Mouse (Mus musculus): ENCODE measurements around the gene Abcb10.
A peak's percentile ranks its signal among the peaks of the same experiment; 100 is the strongest.
"Not testable (repeated sequence)": the region's sequence is repeated elsewhere in the genome, so short reads cannot be mapped to it uniquely, and the experiment has no call there.

Gene Abcb10

DNA sequence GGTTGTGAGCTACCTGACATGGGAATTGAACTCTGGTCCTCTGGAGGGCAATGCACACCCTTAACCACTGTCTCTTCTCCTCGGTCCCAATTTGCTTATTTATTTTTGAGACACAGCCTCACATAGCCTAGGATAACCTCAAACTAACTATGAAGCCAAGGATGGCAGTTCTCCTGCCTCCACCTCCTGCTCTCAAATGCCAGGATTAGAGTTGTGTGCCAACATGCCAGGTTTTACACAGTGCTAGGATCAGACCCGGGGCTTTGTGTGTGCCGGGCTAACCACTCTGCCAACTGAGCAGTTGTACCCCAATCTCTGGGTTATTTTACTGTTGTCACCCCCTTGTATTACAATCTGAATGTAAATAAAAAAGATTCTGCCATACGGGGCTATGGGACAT is 5.4 kb downstream of the Abcb10 start:
- Histone ChIP-seq H3K4me3 (replicated peaks; ENCODE audit: low read length) (no peak overlapping the region), H3K4me1 (replicated peaks; ENCODE audit: low read depth, low read length) (peaks cover 35% of the 10 kb centered on the region), H3K36me3 (ENCODE audit: insufficient read depth, low read length) (no peaks in the 10 kb centered on the region; the same call in 1 of the 2 replicates), H3K27me3 (ENCODE audit: insufficient read depth, low read length) (peaks cover 9% of the 10 kb centered on the region), H3K9me3 (ENCODE audit: low read length) (0 out of 2 replicates have a peak, but pooled peaks cover 3% of the 10 kb centered on the region)
- TF ChIP-seq POU5F1 (IDR thresholded peaks at IDR 0.05; ENCODE audit: borderline replicate concordance, low read length) (no peak), NANOG (IDR thresholded peaks at IDR 0.05; ENCODE audit: borderline replicate concordance, low read length) (no peak), CTCF (conservative IDR thresholded peaks at IDR 0.05; ENCODE audit: low read length) (no peak)

DNA sequence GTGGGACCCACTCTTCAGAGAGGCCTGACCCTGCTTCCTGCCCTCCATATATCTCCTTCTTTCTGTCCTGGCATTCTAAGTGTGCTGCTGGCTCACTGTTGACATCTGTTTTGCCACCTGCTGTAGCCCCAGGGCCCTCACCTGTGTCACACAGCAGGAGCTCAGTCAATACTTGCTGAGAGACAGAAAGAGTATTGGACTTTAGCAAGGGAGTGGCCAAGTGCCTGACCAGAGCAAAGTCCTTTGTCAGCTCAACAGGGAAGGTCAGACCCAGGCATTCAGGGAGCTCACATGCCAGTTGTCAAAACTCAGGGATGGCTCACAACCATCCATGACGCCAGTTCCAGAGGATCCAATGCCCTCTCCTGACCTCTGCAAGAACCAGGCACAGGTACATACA is 9.4 kb downstream of the Abcb10 start:
- Histone ChIP-seq H3K36me3 (ENCODE audit: insufficient read depth, low read length) (peaks cover 10% of the 10 kb centered on the region), H3K4me3 (replicated peaks; ENCODE audit: low read length) (no peak overlapping the region), H3K4me1 (replicated peaks; ENCODE audit: low read depth, low read length) (peaks cover 29% of the 10 kb centered on the region), H3K9me3 (ENCODE audit: low read length) (0 out of 2 replicates have a peak, but pooled peaks cover 3% of the 10 kb centered on the region), H3K27me3 (ENCODE audit: insufficient read depth, low read length) (no peaks in the 10 kb centered on the region)
- TF ChIP-seq CTCF (conservative IDR thresholded peaks at IDR 0.05; ENCODE audit: low read length) (no peak), POU5F1 (IDR thresholded peaks at IDR 0.05; ENCODE audit: borderline replicate concordance, low read length) (no peak), NANOG (IDR thresholded peaks at IDR 0.05; ENCODE audit: borderline replicate concordance, low read length) (no peak)

- H3K4me3 ChIP-seq (replicated peaks; ENCODE audit: low read length), result no peak overlapping the region
- H3K27me3 ChIP-seq (ENCODE audit: insufficient read depth, low read length), result no peaks in the 10 kb centered on the region
- H3K4me1 ChIP-seq (replicated peaks; ENCODE audit: low read depth, low read length), result 0 out of 2 replicates have a peak, but pooled peaks cover 9% of the 10 kb centered on the region
- H3K36me3 ChIP-seq (ENCODE audit: insufficient read depth, low read length), result peaks cover 47% of the 10 kb centered on the region
- TF ChIP-seq POU5F1 (IDR thresholded peaks at IDR 0.05; ENCODE audit: borderline replicate concordance, low read length) (no peak), NANOG (IDR thresholded peaks at IDR 0.05; ENCODE audit: borderline replicate concordance, low read length) (no peak), CTCF (conservative IDR thresholded peaks at IDR 0.05; ENCODE audit: low read length) (peak; percentile 50)
- H3K9me3 ChIP-seq (ENCODE audit: low read length), result no peaks in the 10 kb centered on the region
Measured at GRCm38 (mm10) chr8:123966896-123967295, 16.0 kb downstream of the Abcb10 start.

DNA sequence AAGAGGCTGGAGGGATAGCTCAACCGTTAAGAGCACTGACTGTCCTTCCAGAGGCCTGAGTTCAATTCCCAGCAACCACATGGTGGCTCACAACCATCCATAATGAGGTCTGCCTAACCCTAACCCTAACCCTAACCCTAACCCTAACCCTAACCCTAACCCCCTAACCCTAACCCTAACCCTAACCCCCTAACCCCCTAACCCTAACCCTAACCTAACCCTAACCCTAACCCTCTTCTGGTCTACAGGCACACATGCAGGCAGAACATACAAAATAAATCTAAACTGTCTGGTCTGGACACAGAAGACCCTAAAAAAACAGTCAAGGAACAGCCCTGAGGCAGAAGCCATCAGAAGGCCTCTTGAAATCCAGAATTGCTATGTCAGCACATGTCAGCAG is 21.6 kb downstream of the Abcb10 start:
- Histone ChIP-seq H3K27me3 (ENCODE audit: insufficient read depth, low read length) (no peaks in the 10 kb centered on the region), H3K36me3 (ENCODE audit: insufficient read depth, low read length) (peaks cover 72% of the 10 kb centered on the region), H3K4me3 (replicated peaks; ENCODE audit: low read length) (no peak overlapping the region), H3K4me1 (replicated peaks; ENCODE audit: low read depth, low read length) (peaks cover 15% of the 10 kb centered on the region), H3K9me3 (ENCODE audit: low read length) (no peaks in the 10 kb centered on the region)
- TF ChIP-seq CTCF (conservative IDR thresholded peaks at IDR 0.05; ENCODE audit: low read length) (no peak), POU5F1 (IDR thresholded peaks at IDR 0.05; ENCODE audit: borderline replicate concordance, low read length) (no peak), NANOG (IDR thresholded peaks at IDR 0.05; ENCODE audit: borderline replicate concordance, low read length) (no peak)

GRCm38 (mm10) chr8:123960556-123960955 is 22.4 kb downstream of the Abcb10 start:
- peaks cover 65% of the 10 kb centered on the region for H3K36me3 ChIP-seq (ENCODE audit: insufficient read depth, low read length)
- H3K9me3 ChIP-seq (ENCODE audit: low read length); H3K4me3 ChIP-seq (replicated peaks; ENCODE audit: low read length); H3K27me3 ChIP-seq (ENCODE audit: insufficient read depth, low read length): not testable (repeated sequence)
- H3K4me1 ChIP-seq (replicated peaks; ENCODE audit: low read depth, low read length), result peaks cover 15% of the 10 kb centered on the region

DNA sequence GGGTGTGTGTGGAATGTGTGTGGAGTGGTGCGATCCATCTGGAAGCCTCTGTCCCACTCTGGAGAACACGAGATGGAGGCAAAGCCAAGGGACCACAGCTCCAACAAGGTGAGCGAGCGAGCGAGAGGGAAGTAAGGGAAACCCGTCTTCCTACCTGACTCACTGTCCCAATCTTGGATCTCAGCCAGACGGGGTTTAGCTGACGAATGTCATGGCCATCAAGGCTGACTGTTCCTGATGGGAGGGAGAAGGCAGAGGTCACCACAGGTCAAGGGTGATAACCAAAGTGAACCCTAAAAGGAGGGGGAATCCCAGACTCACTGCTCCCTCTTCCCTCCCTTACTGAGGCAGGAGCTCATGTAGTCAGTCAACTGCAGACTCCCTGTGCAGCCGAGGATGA is 22.9 kb downstream of the Abcb10 start:
- H3K27me3 ChIP-seq (ENCODE audit: insufficient read depth, low read length), result no peaks in the 10 kb centered on the region
- TF ChIP-seq NANOG (IDR thresholded peaks at IDR 0.05; ENCODE audit: borderline replicate concordance, low read length), result no peak
- TF ChIP-seq POU5F1 (IDR thresholded peaks at IDR 0.05; ENCODE audit: borderline replicate concordance, low read length), result no peak
- no peak for TF ChIP-seq CTCF (conservative IDR thresholded peaks at IDR 0.05; ENCODE audit: low read length)
- H3K9me3 ChIP-seq (ENCODE audit: low read length), result no peaks in the 10 kb centered on the region
- no peak overlapping the region for H3K4me3 ChIP-seq (replicated peaks; ENCODE audit: low read length)
- peaks cover 65% of the 10 kb centered on the region for H3K36me3 ChIP-seq (ENCODE audit: insufficient read depth, low read length)
- H3K4me1 ChIP-seq (replicated peaks; ENCODE audit: low read depth, low read length), result peaks cover 15% of the 10 kb centered on the region

DNA sequence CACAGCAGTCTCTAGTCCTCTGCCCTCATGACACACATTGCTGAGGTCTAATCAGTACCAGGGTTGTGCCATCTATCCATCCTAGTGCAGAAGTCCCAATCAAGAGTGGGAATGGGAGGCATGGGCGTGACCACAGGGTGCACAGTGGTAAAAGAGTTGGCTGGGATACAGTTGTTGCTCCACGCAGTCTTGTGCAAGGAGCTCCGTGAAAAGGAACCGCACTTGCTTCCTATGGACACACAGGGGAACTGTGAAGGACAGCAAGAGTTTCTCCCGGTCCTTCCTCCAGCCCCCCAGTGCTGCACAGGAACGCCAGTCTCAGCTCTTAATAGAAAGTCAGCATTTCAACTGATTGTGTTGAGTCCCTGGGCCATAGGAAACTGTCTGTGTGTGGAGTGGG is 23.4 kb downstream of the Abcb10 start:
- H3K9me3 ChIP-seq (ENCODE audit: low read length), result no peaks in the 10 kb centered on the region
- TF ChIP-seq CTCF (conservative IDR thresholded peaks at IDR 0.05; ENCODE audit: low read length), result no peak
- TF ChIP-seq POU5F1 (IDR thresholded peaks at IDR 0.05; ENCODE audit: borderline replicate concordance, low read length), result no peak
- no peak for TF ChIP-seq NANOG (IDR thresholded peaks at IDR 0.05; ENCODE audit: borderline replicate concordance, low read length)

DNA sequence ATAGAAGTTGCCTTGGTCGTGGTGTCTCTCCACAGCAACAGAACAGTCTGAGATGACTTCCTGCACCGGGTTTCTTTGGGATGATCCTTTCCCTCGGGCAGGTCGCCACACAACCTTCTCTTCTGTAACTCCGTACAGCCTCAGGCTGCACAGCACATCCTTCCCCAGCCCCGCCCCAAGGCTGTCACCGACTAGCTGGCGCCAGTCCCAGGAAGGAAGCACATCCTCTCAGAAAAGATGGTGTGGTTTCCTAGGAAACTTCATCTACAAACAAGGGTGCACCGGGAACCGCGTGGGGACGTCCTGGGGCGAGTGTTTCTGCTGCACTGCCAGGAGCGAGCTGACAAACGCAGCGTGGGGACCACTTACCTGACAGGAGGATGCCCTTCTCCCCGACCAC is 24.8 kb downstream of the Abcb10 start:
- H3K27me3 ChIP-seq (ENCODE audit: insufficient read depth, low read length), result no peaks in the 10 kb centered on the region
- no peak for TF ChIP-seq POU5F1 (IDR thresholded peaks at IDR 0.05; ENCODE audit: borderline replicate concordance, low read length)
- TF ChIP-seq CTCF (conservative IDR thresholded peaks at IDR 0.05; ENCODE audit: low read length), result no peak
- TF ChIP-seq NANOG (IDR thresholded peaks at IDR 0.05; ENCODE audit: borderline replicate concordance, low read length), result no peak
- peaks cover 68% of the 10 kb centered on the region for H3K36me3 ChIP-seq (ENCODE audit: insufficient read depth, low read length)
- no peak overlapping the region for H3K4me3 ChIP-seq (replicated peaks; ENCODE audit: low read length)
- no peaks in the 10 kb centered on the region for H3K9me3 ChIP-seq (ENCODE audit: low read length)
- H3K4me1 ChIP-seq (replicated peaks; ENCODE audit: low read depth, low read length), result peaks cover 15% of the 10 kb centered on the region

More for the DNA sequence above, 23.4 kb downstream of the Abcb10 start:
- no peak overlapping the region for H3K4me3 ChIP-seq (replicated peaks; ENCODE audit: low read length)
- peaks cover 15% of the 10 kb centered on the region for H3K4me1 ChIP-seq (replicated peaks; ENCODE audit: low read depth, low read length)
- H3K36me3 ChIP-seq (ENCODE audit: insufficient read depth, low read length), result peaks cover 63% of the 10 kb centered on the region
- no peaks in the 10 kb centered on the region for H3K27me3 ChIP-seq (ENCODE audit: insufficient read depth, low read length)

DNA sequence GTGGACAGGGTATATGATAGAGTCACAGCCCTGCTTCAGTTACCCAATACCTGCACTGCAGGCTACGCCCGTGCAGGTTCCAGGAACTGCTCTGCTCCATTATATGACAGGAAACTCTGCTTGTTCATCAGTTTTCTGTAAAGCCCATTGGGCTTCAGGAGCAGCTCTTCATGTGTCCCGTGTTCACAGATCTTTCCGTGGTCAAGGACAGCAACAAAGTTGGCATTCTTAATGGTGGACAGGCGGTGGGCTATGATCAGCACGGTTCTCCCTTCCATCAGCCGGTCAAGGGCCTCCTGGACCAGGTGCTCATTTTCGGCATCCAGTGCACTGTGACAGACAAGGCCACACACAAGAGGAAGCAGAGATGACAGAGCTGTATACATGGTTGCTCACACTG is 28.7 kb downstream of the Abcb10 start:
- no peak overlapping the region for H3K4me3 ChIP-seq (replicated peaks; ENCODE audit: low read length)
- peaks cover 30% of the 10 kb centered on the region for H3K4me1 ChIP-seq (replicated peaks; ENCODE audit: low read depth, low read length)
- no peak for TF ChIP-seq NANOG (IDR thresholded peaks at IDR 0.05; ENCODE audit: borderline replicate concordance, low read length)
- no peak for TF ChIP-seq CTCF (conservative IDR thresholded peaks at IDR 0.05; ENCODE audit: low read length)
- TF ChIP-seq POU5F1 (IDR thresholded peaks at IDR 0.05; ENCODE audit: borderline replicate concordance, low read length), result no peak
- H3K36me3 ChIP-seq (ENCODE audit: insufficient read depth, low read length), result peaks cover 42% of the 10 kb centered on the region
- H3K9me3 ChIP-seq (ENCODE audit: low read length), result no peaks in the 10 kb centered on the region
- no peaks in the 10 kb centered on the region for H3K27me3 ChIP-seq (ENCODE audit: insufficient read depth, low read length)
